Mouse (Mus musculus) megakaryocyte, embryonic 14.5 days (primary cell): ENCODE results near the gene 9430097D07Rik.

ENCODE experiments used
- FLI1 ChIP-seq: IDR thresholded peaks from 2 replicates; pipeline ENCODE4 v1.6.1; 2012; ENCODE audit warnings: low read length, inconsistent platforms, mixed read lengths
- GATA1 ChIP-seq: IDR thresholded peaks from 3 replicates; pipeline ENCODE4 v1.6.1; 2012; ENCODE audit warnings: mixed read lengths, low read length, inconsistent platforms, borderline replicate concordance

DNA sequence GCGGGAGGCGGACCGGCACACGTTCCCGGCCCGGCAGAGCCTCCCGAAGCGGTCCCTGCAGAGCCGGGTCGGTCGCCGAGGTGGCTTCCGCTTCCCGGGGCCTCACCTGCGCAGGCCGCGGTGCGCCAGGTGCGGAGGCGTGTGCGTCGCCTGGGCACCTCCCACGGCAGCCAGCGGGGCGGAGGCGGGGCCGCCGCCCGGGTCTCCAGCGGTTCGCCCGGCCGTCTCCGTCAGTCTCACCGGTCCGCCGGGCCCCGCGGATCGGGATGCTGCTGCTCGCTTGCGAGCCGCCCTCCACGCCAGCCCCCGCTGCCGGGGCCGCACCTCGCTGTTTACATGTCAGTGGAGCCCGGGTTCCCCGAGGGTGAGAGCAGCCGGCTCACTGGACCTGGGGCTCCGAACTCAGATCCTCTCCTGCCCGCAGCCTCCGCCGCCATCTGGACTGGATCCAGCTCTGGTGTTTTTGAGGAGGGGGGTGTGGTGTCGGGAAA, 39.9 kb downstream of the 9430097D07Rik start:
- TF ChIP-seq FLI1, result no peak
- TF ChIP-seq GATA1, result no peak
